Mouse (Mus musculus): ENCODE results near the gene Pygm. TPM values are rescaled to one million over a fixed set of nuclear protein-coding genes. Genes with fewer than 3 reads are reported as not detected.

Pygm gene
- total and polyA plus RNA-seq, 3 experiments = 48.3 to 115 (median 94.0) TPM

DNA sequence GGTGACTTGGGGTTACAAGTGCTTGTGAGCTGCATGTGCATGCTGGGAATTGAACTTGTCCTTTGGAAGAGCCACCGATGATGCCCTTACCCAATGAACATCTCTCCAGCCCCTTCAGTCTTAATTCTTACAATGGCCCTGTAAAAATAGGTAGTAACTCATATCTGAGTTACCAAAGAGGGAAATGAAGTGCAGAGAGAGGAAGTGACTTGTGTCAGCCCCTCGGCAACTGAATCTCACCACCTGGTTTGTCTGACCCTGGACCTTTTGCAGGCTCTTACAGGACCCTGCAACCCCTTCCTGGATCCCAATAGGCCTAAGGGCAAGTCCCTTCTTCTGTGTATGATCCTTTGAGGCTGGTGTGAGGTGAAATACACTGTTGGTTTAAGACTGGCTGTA is 32.1 kb upstream of the Pygm start:
- DNase-seq = no peak

DNA sequence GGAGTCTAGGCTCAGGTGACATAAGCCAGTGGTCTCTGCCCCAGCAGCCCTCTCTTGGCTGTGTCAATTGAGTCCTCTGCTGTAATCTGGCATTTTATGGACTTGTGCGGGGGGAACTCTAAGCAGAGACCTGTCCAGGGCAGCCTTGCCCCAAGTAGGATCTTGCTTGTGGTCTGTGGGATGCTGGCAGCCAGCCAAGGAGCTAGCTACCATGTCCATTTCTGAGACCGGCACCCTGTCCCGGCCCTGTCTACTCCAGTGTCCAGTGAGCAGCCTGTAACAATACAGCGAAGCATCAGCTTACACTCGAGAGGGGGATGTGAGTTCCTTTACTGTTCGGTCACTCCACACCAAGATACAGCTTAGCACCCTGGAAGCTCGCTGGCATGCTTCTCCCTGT is 30.2 kb upstream of the Pygm start:
- no peak for DNase-seq

DNA sequence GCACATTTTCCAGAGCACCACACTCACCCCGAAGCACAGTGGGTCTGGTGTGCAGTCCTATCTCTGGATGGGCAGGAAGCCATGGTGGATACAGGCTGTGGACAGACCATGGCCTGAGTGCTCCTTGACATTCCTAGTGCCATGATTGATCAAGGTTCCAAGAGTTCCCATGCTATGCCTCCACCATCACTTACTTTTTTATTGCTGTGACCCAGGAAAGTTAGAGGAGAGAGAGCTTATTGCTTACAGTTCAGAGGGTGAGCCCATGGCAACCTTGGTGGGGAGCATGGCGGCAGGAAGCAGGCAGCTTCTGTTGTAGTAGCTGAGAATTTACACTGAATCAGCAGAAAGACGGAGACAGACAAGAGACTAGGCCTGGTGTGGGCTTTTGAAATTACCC is 22.9 kb upstream of the Pygm start:
- no peak for DNase-seq

DNA sequence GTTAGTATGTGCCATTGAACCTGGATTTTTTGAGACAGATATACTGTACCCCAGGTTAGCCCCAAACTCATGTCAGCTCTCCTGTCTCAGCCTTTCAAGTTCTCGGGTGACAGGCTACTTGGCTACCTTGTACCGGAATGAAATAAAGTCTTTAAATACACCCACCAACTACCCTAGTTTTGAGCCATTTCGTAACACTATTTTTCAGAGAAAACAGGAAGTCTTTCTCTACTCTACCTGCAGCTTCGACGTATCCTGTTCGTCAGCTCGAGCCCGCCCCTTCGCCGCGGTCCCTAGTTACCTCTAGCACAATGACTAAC is 21.1 kb upstream of the Pygm start:
- DNase-seq = no peak

- DNase-seq = peak; percentile 100
Observed at GRCm38 (mm10) chr19:6363411-6364240, 20.6 kb upstream of the Pygm start, which contains the start of gene Sf1. Gene Sf1 (plus strand): TSS chr19:6363690.

GRCm38 (mm10) chr19:6364317-6364725 is 19.9 kb upstream of the Pygm start:
- DNase-seq = peak; percentile 95

GRCm38 (mm10) chr19:6364842-6365241 is 19.4 kb upstream of the Pygm start:
- DNase-seq = no peak

GRCm38 (mm10) chr19:6370175-6370574 is 14.0 kb upstream of the Pygm start:
- no peak for DNase-seq

GRCm38 (mm10) chr19:6372433-6372832 is 11.8 kb upstream of the Pygm start:
- DNase-seq = no peak

- peak; percentile 81 for DNase-seq
Observed at GRCm38 (mm10) chr19:6373539-6374400, 10.4 kb upstream of the Pygm start.

GRCm38 (mm10) chr19:6374571-6374970 is 9.6 kb upstream of the Pygm start:
- no peak for DNase-seq

DNA sequence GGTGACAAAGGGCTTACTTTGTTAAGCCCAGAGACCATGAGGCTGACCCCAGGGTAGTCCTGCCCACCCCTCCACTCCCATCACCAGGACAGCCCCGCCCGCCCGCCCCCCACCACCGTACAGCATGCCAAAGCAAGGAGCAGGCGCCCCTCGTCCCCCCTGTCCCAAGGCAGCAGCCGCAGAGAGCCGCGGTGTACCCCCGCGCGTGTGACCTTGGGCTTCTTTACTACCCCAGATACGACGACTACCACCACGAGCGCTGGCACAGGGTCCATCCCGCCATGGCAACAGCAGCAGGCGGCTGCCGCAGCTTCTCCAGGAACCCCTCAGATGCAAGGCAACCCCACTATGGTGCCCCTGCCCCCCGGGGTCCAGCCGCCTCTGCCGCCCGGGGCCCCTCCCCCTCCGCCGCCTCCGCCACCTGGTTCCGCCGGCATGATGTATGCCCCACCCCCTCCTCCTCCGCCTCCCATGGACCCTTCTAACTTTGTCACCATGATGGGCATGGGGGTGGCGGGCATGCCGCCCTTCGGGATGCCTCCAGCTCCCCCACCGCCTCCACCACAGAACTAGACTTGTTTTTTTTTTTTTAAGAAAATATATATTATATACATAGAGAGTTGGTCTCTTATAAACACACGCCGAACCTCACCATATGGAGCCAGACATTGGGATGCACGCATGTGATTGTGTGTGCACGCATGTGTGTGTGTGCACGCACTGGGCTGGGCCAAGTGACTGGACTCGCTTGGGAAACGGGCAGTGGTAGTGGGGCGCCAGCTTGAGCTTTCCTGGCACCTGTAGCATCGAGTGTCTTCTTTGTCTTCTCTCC is 8.6 kb upstream of the Pygm start:
- DNase-seq = peak; percentile 30

DNA sequence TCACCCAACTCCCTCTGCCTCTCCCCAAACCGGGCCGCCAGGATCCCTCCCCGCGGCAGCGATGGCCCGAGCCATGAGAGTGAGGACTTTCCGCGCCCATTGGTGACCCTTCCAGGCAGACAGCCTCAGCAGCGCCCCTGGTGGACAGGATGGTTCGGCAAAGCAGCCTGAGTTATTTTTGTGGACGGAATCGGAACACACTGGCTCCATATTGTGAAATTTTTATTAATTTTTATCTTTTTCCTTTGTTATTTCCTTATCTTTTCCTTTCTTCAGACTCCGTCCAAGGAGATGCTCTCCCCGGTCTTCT is 8.0 kb upstream of the Pygm start:
- DNase-seq = peak; percentile 56

GRCm38 (mm10) chr19:6376643-6377042 is 7.6 kb upstream of the Pygm start:
- no peak for DNase-seq

DNA sequence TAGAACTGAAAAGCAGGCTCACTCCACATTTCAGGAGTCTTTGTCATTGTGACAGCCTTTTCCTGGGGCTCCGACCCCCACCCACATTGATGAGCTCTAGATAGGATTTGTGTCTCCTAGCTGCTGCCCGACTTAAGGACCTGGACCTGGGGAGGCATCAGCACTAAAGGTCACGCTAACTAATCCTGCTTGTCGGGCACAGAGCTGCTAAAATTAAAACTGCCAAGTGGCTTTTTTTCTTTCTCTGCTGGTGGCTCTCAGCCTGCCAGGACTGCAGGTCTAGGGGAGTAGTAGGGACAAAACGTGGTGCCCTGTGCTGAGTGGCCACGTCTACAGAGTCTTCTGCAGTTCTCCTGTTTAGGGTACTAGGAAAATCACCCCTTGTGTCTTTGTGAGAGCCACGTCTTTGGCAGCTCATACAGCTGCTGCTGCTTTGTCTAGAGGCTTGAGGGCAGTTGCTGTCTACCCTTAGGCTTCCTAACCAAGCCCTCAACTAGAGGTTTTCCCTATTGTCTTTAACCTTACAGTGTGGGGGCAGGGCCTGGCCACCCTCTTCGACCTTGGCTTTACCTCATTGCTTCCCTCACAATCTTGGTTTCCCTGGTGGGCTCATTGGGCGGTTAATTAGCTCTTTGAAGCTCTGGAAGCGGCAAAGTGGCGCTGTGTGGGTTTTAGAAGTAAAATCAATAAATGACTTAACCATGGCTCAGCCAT is 6.7 kb upstream of the Pygm start:
- no peak for DNase-seq

GRCm38 (mm10) chr19:6380411-6381166 is 3.6 kb upstream of the Pygm start:
- DNase-seq = no peak

GRCm38 (mm10) chr19:6381238-6381637 is 3.0 kb upstream of the Pygm start:
- peak; percentile 49 for DNase-seq

DNA sequence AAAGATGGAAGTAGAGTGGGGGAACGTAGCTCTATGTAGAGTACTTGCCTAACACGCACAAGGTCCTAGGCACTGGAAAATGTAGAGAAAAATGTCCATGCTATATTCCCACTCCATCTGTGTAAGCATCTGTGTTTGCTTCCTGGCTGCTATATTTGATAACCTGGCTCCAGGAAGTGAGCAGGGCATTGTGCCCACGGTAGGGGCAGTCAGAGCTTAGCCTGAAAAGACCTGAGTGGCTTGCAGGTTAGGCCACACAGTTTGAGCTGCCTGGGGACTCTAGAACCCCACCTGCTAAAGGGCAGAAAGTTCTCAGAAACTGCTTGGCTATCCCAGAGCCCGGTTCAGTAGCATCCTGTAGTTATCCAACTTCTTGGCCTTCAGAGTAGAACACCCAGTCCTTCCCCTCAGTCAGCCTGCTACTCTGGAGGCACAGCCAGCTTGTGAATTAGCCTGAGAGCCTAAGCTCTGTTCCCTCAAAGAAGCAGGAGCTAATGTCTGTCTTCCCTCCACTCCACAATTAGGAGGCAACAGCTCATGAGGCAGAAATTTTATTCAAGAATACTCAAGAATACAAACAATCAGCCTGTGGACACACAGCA is 1.8 kb upstream of the Pygm start:
- DNase-seq = no peak

DNA sequence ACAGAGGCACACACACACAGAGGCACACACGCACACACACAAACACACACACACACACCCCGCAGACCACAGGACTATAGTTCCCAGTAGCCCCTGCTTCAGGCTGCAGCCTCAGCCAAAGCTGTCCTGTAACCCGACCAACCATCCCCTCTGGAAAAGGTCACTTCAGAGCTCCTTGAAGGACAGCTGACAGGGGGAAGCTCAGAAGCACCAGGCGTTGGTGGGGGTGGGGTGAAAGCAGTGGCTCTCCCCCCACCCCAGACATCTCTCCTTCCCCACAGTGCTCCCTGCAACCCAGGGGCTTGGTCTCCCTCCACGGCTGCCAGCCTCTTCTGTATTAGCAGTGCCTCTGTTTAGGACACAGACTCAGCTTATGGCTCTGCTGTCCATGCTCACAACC is 729 bp upstream of the Pygm start:
- no peak for DNase-seq

GRCm38 (mm10) chr19:6384954-6385353 is 755 bp downstream of the Pygm start:
- peak; percentile 86 for DNase-seq

- no peak for DNase-seq
Observed at GRCm38 (mm10) chr19:6385419-6385818, 1.2 kb downstream of the Pygm start.
